Mouse (Mus musculus) gonadal fat pad, adult 2 months (tissue): Measurements from ENCODE around the gene 4930430F08Rik. TPM values are rescaled to one million over a fixed set of nuclear protein-coding genes. Genes with fewer than 3 reads are reported as not detected.
"Not testable (repeated sequence)": the region's sequence is repeated elsewhere in the genome, so short reads cannot be mapped to it uniquely, and the experiment has no call there.

Experiments
- DNase-seq: peaks from one replicate; pipeline ENCODE4 v3.0.0-alpha.2; 2012; ENCODE audit warnings: low read depth
- polyA plus RNA-seq: library from polyadenylated mRNA; depleted of rRNA; stranded (reverse); fragments of >200 nt; gene quantifications from 2 replicates; pipeline ENCODE4 v1.2.3, GENCODE M21; 2012; rRNA removed

4930430F08Rik gene
- polyA plus RNA-seq = 6.3 and 6.6 TPM in 2 replicates

GRCm38 (mm10) chr10:100590323-100590722 lies at the start of gene 4930430F08Rik, which contains the start of gene 1700017N19Rik:
Gene 4930430F08Rik, minus strand, starts transcription at chr10:100590423.
Gene 1700017N19Rik, plus strand, starts transcription at chr10:100590484.
- DNase-seq = no peak

GRCm38 (mm10) chr10:100629762-100630438 lies 39.7 kb upstream of the 4930430F08Rik start:
- no peak for DNase-seq

DNA sequence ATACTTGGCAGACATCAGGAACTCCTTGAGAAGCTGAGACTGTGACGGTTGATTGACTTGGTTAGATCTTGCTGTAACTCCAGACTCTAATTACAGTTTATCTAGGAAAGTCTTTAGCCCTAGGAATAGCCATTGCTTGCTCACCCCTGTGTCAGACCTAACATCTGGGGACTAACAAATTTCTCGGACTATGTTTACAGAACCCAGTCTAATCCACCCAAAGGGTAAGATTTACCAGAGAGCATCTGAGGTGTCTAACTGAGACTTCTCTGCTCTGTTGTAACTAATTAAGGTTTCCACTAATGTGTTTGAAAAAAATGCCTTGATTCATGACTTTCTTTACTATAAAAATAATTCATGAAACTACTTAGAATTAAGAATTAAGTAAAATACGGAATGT lies 32.3 kb upstream of the 4930430F08Rik start:
- no peak for DNase-seq

DNA sequence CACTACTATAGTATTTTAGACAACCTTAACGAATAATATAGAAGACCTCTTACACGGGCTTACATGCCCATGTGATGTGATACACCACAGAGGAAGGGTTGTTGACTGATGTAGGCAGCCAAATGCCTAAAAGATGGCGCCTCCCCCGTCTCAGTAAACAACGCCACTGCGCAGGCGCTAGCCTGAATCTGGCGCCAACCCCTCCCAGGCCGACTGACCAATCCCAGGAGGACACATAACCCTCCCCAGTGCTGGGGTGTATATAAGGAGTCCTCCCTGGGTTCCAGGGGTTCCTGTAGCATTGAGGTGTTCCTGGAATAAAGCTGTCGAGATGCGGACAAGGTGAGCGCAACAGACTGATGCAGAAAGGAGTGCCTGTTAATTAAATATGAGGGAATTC lies 29.8 kb upstream of the 4930430F08Rik start:
- no peak for DNase-seq

GRCm38 (mm10) chr10:100619474-100619873 lies 29.3 kb upstream of the 4930430F08Rik start:
- DNase-seq = no peak

DNA sequence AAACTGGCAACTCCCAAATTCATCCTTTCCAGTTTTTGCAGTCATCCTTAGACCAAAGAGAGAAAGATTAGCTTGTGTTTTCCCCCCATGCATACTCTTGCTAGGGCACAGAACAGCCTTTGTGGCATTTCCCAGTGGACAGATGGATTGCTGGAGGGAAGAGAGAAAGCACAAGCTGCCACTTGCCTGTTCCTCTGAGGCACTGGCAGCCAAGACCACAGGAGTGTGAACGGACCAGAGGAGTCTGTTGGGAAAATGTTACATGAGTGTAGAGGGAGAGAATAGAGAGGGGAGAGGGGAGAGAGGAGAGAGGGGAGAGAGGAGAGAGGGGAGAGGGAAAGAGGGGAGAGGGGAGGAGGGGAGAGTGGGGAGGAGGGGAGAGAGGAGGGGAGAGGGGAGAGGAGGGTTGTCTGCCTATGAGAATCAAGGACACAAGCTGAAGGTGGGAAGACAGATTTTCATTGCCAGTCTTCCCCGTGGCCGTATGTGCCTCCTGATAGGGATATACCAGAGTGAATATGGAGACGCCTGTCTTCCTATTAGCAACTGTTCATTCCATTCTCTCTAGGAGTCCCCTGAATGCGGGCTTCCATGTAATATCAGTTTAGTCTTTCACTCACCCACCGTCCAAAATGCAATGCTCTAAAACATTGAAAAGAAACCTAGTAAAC lies 27.1 kb upstream of the 4930430F08Rik start:
- DNase-seq = no peak

DNA sequence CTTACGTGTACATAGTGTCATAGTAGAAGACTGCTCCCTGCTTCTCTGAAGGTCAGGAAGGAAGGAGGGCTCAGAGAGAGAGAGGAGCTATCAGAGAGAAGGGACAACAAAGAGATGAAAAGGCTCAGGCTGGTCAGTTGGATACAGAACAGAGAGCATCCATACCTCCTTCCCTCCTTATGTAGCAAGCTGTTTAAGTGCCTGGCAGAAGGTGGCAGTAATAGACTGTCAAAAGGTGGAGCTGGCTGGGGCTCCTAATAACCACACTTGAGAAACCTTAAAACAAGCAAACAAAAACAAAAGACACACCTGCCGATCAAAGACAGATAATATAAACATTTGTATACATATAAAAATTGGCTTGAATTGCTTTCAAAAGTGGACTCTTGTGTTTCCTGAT lies 14.0 kb upstream of the 4930430F08Rik start:
- no peak for DNase-seq

DNA sequence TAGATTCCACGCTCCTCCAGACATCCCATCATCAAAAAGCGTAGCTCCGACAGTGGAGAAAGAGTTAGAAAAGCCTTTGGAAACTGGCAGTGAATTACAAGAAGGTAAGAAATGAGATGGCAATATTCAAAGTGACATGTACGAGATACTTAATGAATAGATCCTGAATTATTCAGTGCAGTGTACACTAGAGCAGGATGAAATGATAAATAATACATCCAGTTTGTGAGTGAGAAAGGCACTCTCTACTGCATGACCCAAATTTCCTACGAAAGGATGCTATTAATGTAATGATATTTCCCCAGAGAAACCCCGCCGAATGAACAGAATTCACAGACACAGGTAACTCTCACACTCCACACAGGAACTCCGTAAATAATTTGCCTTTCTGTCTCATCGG lies 13.3 kb upstream of the 4930430F08Rik start:
- no peak for DNase-seq

GRCm38 (mm10) chr10:100598339-100598738 lies 8.1 kb upstream of the 4930430F08Rik start:
- DNase-seq = no peak

GRCm38 (mm10) chr10:100588932-100589388 lies 1.3 kb downstream of the 4930430F08Rik start:
- DNase-seq = no peak

DNA sequence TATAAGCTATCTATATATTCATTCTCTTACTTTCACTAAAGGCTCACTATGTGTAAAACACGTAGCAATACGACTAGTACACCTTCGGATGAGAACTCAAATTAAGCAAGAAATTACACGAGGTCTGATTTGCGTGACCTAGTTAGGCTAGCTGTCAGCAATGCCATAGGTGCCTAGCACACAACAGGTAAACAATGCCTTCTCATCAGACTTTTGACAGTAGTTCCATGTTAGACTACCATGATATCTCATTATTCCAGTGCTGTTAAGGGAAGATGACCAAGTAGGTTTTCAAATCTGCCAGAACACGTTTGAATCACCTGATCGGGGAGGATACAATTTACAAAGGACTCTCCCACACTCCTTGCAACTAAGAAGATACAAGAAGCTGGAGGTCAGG lies 1.7 kb downstream of the 4930430F08Rik start:
- DNase-seq = no peak

GRCm38 (mm10) chr10:100584178-100584577 lies 6.0 kb downstream of the 4930430F08Rik start:
- peak; percentile 52 for DNase-seq

DNA sequence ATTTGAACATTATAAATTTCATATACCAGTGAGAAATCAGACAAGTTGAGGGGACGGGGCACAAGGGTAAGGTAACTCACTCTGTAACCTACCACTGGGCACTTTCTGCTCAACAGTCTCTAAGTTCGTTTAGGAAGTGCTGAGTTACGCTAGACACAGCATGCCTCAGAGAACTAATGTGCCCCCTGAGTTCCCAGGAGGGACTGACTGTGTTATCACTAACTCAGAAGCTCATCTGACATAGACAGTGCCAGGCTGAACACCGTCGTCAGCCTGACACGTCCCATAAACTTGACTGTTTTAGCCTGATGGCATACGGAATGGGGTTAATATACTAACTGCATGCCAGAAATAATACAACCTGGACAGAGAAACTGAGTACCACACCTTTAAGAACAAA lies 14.9 kb downstream of the 4930430F08Rik start:
- no peak for DNase-seq

- DNase-seq = no peak
Measured at GRCm38 (mm10) chr10:100574505-100575149, 15.6 kb downstream of the 4930430F08Rik start.

DNA sequence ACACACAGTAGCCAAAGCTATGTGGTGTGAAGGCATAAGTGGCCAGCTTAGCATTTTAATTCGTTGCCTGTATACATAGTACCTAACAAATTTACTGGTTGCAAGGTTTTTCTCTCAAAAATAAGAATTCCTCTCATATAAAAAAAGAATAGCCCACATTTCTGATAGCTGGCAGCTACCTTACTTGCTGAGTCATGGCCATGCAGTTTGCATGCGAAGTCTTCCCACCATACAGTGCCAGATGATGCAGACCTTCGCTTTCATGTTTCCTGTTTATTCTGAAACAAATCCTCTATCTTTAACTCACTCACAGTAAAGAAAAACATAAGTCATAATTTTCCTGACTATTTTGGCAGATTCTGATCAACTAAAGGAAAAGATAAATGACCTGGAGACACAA lies 18.5 kb downstream of the 4930430F08Rik start:
- DNase-seq = no peak

DNA sequence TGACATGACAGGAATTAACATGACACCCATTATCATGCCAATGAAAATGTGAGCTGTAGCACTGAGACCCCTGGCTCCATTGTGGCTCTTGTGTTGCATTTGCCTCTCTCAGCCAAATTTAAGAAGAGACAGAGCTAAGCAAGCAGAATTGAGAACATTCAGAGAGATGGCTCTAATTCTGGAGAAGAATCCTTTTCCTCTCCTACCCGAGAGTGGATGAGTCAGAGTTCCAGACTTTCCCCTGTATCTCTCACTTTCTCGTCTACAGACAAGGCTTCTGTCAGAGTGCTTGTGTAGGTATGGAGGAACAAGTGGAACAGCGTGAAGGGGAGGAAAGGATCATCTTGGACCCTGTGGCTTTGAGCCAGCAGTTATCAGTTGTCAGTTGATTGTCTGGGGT lies 26.1 kb downstream of the 4930430F08Rik start:
- no peak for DNase-seq

DNA sequence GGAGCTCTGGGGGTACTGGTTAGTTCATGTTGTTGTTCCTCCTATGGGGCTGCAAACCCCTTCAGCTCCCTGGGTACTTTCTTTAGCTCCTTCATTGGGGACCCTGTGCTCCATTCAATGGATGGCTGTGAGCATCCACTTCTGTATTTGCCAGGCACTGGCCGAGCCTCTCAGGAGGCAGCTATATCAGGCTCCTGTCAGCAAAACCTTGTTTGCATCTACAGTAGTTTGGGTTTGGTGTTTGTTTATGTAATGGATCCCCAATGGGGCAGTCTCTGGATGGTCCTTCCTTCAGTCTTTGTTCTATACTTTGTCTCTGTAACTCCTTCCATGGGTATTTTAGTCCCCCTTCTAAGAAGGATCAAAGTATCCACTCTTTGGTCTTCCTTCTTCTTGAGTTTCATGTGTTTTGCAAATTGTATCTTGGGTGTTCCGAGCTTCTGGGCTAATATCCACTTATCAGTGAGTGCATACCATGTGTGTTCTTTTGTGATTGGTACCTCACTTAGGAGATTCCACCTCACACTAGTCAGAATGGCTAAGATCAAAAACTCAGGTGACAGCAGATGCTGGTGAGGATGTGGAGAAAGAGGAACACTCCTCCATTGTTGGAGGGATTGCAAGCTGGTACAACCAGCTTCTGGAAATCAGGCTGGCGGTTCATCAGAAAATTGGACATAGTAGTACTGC lies 29.9 kb downstream of the 4930430F08Rik start:
- DNase-seq = not testable (repeated sequence)

GRCm38 (mm10) chr10:100556566-100557175 lies 33.6 kb downstream of the 4930430F08Rik start:
- DNase-seq = no peak

GRCm38 (mm10) chr10:100524499-100525390 lies 65.5 kb downstream of the 4930430F08Rik start:
- DNase-seq = no peak

GRCm38 (mm10) chr10:100522330-100522729 lies 67.9 kb downstream of the 4930430F08Rik start:
- DNase-seq = no peak
